Mouse (Mus musculus) heart, postnatal 10 days (tissue): ENCODE measurements around the gene Cd300e. TPM values are rescaled to one million over a fixed set of nuclear protein-coding genes. Genes with fewer than 3 reads are reported as not detected.

Experiments used
- DNase-seq, 2 experiments: peaks; one replicate each; pipeline ENCODE4 v3.0.0; 2021
- intact Hi-C: fragments of 180-260 bp; cut with DNase I; formaldehyde crosslinking; loops from one replicate; pipeline ENCODE4 v1.15.1; 2025
- total RNA-seq, 2 experiments: library from RNA; stranded (reverse); gene quantifications; 2 replicates each; pipeline ENCODE4 v1.2.3; 2021

Gene Cd300e
- total RNA-seq, result under 1 TPM; 0.29 to 0.35 TPM

DNA sequence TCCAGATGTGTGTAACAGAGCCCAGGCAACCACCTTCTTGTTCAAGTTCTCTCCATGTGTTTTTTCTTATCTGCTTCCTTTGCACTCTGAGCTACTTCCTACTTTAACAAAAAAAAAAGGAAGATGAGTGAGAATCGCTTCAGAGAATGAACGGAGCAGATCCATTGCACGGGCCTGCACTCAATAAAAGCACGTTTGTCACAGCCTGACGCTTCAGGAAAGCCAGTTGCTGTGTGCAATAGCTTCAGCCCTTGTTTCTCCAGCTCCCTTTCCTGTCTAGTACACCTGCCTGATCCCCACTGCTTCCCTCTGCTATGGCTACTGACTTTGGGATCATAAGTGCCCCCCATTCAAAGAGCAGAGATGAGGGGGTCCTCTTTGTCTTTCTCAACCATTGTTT is at the start of gene Cd300e:
Cd300e (minus strand) TSS at position 101 of the 400 bp plus-strand sequence.
- intact Hi-C loops, result no loop called here
- no peak for DNase-seq

- intact Hi-C loops, result no loop called here
- DNase-seq, result no peak
Measured at GRCm38 (mm10) chr11:115110271-115110670, 48.3 kb upstream of the Cd300e start.

DNA sequence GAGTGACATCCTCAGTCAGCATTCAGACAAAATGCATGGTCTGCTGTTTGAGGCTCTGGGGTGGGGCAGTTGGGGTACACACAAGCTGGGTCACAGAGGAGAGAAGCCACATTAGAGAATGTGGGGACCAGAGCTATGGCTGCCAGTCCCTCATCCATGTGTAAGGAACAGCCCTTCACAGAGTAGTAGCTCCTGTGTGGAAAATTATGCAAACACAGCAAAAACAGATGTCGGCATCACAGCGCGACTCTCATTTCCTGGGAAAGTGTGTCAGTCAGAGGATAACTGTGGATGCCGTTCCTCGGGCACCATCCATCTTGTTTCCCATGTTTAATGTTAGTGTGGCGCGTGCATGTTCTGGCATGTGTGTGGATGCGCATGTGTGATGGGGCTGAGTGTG is 46.2 kb upstream of the Cd300e start:
- intact Hi-C loops, result no loop called here
- DNase-seq, result no peak

DNA sequence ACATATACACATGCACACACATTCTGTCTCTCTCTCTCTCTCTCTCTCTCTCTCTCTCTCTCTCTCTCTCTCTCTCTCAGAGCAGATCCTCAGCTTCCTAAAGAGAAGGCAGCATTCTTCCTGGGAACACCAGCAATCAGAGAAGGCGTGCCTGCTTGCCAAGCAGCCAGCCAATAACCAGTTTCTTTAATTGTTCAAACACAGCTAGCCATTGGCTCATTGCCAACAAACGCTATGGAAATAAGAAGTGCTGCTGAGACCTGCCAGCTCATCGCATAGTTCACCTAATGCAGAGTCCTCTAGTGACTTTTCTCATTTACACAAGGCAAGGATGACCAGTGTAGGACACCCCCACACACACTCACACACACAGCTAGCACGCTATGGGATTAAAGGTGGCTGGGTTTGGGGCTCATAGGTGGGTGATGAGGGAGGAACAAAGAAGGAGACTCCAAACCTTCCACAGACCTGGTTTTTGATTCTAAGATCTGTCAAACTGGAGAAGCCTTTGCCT is 45.5 kb upstream of the Cd300e start:
- intact Hi-C loops, result no loop called here
- DNase-seq, result no peak

DNA sequence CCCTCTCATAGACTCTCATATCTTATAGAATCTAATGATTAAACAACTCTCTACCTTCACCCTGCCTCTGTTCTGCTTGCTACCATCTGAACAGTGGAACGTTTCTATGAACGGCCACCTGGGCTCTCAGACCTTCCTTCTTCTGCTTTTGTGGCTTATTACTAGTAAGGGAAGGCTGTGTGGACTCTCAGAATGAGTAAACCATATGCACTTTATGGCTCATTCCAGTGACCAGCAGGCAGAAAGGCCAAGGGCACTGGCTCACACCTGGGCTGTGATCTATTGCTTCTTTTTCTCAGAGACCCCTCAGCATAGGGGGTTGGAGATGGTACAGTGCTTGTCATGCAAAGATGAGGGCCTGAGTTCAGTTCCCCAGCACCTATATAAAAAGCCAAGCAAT is 44.7 kb upstream of the Cd300e start:
- intact Hi-C loops, result no loop called here
- DNase-seq, result no peak

GRCm38 (mm10) chr11:115104769-115105563 is 43.0 kb upstream of the Cd300e start:
- intact Hi-C loops, result no loop called here
- no peak for DNase-seq

DNA sequence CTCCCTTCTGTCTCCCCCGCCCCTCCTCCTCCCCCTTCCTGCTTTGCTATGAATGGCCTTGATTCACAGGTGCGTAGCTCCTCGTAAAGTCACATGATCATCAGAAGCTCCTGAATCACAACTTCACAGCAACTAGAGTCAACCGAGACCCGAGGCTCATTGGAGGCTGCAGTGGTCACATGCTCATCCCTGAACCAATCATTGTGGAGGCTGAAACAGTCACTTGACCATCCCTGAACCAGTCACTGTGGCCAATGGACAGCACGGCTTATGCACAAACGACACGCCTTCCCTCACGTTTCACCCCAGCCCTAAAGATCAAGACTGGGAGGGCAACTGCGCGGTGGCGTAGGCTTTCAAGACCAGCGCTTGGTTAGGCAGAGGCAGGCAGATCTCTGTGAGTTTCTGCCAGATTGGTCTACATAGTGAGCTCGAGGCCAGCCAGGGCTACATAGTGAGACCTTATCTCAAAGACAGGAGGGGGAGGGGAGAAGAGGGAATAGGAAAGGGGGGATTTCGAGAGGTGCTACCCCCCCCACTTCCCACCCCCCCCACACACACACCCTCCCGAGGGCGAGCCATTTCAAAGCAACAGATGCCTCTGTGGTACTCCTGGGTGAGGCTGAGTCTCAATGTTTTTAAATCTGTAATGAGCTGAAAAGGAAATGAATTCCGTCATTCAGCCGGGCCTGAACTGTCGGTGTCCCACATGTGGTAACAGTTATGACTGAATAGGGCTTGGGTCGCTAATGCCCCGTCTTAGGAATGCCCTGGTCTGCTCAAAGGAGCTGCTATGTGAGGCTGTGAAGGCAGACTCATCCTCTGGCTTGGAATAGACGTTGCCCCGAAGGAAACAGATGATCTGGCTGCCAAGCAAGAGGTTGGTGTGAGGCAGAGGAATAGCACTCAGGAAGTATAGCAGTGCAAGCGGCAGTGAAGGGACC is 41.8 kb upstream of the Cd300e start:
- intact Hi-C loops, result no loop called here
- DNase-seq, result no peak

DNA sequence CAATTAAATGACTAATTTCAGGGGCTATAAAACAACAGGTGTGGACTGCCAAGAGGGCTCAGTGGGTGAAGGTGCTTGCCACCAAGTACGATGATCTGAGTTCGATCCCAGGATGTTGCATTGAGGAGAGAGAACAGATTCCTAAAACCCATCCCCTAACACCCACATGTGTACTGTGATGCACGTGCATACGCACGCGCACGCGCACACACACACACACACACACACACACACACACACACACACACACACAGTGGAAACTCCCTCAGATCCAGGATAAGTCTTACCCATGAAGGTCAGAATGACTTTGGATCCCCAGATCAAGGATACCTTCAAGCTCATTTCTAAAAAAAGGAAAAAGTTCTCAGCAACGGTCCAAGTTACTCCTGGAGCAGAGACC is 40.1 kb upstream of the Cd300e start:
- DNase-seq, result no peak
- intact Hi-C loops, result no loop called here

DNA sequence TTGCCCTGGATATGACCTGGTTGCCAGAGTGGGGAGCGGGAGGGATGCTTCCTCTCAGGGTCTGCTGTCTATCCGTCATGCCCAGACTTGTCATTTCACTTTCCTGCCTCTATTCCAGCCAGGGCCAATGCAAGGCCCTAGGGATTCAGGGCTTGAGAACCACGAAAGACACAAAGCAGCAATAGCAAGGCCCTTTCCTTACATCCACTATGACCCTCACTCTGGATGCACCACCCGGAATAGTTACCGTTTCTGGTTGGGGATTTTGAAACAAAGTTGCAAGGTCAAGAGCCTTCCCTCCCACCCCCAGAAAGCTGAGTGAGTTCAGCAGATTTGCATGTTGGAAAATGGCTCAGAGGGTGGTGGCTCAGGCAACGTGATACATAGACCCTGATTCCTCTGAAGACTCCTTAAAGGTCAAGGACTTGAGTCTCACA is 39.7 kb upstream of the Cd300e start:
- intact Hi-C loops, result no loop called here
- DNase-seq, result no peak

DNA sequence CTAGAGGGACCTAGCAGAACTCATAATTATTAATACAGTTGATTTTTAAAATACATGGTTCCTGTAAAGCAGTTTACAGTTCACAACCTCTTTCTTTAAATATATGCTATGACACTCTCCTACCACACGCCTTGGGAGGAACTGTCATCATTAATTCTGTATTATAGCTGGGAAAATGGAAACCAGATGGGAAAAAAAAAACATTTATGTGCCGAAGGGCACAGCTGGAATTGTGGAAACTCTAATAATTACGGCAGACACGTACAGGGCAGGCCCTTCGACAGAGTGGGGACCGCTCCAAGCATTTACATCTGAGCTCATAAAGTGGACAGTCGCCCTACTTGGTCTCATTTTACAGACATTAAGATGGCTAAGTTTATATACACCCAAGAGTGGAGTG is 38.8 kb upstream of the Cd300e start:
- no peak for DNase-seq
- intact Hi-C loops, result no loop called here

GRCm38 (mm10) chr11:115100032-115100621 is 38.1 kb upstream of the Cd300e start:
- intact Hi-C loops, result no loop called here
- DNase-seq, result no peak

- intact Hi-C loops, result no loop called here
- no peak for DNase-seq
Measured at GRCm38 (mm10) chr11:115099241-115099840, 37.4 kb upstream of the Cd300e start.

GRCm38 (mm10) chr11:115098203-115098932 is 36.4 kb upstream of the Cd300e start:
- intact Hi-C loops, result no loop called here
- peak in 1 of 2 experiments; percentile 30 for DNase-seq

DNA sequence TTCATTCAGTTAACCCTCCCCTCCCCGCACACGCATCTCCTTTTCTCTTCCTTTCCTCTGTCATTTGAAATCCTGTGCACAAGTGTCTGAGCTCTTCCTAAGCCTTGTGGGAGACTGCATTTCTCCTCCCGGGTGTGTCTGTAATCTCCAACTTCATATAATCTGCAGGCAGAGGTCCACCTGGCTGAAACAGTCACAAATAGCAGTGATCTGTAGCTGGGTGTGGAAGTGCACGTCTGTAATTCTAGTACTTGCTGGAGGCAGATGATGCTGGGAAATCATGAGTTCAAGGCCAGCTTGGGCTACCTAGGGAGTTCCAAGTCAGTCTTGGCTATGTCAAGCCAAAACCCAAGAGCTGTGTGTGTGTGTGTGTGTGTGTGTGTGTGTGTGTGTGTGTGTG is 30.2 kb upstream of the Cd300e start:
- intact Hi-C loops, result no loop called here
- no peak for DNase-seq

DNA sequence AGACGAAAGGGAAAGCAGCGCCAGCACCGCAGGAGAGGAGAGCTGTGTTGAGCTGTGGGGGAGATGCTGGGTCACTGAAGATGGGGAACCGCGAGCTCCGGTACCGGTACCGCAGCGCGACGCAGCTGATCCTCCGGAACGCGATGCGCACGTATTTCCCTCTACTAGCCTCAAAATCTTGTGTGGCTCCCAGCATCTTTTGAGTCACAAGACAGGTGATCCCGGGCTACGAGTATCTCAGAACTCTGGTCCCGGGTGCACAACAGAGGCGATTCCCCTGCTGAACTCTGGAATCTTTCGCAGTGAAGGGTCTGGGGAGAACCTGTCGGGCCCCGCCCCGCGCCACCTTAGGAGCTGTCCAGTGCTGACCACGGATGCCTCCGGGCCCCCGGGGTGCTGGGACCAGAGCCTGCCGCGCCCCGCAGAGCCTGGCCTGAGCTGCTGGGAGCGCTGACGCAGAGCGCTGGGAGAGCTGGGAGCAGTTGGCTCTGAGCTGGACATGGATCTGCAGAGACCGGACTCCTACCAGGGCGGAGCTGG is 29.5 kb upstream of the Cd300e start, which contains the start of gene Rab37:
Rab37 (plus strand) TSS at position 70 of the 540 bp plus-strand sequence.
- intact Hi-C loops, result no loop called here
- DNase-seq, result no peak

GRCm38 (mm10) chr11:115089853-115090252 is 27.9 kb upstream of the Cd300e start:
- intact Hi-C loops, result no loop called here
- DNase-seq, result no peak

DNA sequence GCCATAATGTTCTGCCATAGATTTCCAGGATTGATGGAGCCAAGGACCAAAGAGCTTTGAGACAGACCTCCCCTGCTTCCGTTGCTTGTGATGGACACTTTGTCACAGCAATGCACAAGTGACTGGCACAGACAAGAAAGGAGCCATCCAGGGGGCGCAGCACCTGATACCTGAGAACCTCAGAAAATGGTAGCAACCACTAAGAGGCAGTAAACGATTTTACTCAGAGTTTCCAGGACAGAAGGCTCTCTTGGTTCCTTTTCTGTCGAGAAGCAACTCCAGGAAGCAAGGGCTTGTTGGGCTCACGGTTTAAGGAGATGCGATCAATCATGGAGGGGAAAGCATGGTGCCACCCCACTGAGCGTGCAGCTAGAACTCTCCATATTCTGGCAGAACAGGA is 24.2 kb upstream of the Cd300e start:
- intact Hi-C loops, result no loop called here
- DNase-seq, result no peak

- DNase-seq, result no peak
- intact Hi-C loops, result no loop called here
Measured at GRCm38 (mm10) chr11:115085064-115085463, 23.1 kb upstream of the Cd300e start.

- intact Hi-C loops, result loop anchor here (5.0 kb wide), 1 partner anchor 188 kb away; no protein-coding TSS in a partner anchor
- no peak for DNase-seq
Measured at GRCm38 (mm10) chr11:115084595-115084994, 22.6 kb upstream of the Cd300e start.
